Mouse (Mus musculus) midbrain, embryonic 16.5 days (tissue): ENCODE data around the gene Cemip. TPM values are rescaled to one million over a fixed set of nuclear protein-coding genes. Genes with fewer than 3 reads are reported as not detected.

Source experiments
- ATAC-seq: fragments of 200-750 bp; cut with Nextera tagmentation; 2 replicates; pipeline ENCODE4 v1.8.0; 2017; ENCODE audit warnings: moderate TSS enrichment
- H3K27ac ChIP-seq: fragments of 300-500 bp; sonication (generic); 2 replicates; pipeline ENCODE4 v1.5.1; 2014; ENCODE audit warnings: mild to moderate bottlenecking, low read length, mixed read lengths
- H3K27me3 ChIP-seq: fragments of 300-500 bp; sonication (generic); 2 replicates; pipeline ENCODE4 v1.6.1; 2014; ENCODE audit warnings: low read depth, low read length, mixed read lengths; ENCODE audit not compliant: control insufficient read depth, insufficient read depth
- H3K36me3 ChIP-seq: fragments of 300-500 bp; sonication (generic); 2 replicates; pipeline ENCODE4 v1.6.1; 2014; ENCODE audit warnings: mild to moderate bottlenecking, low read length, moderate library complexity, mixed read lengths; ENCODE audit not compliant: control insufficient read depth, insufficient read depth
- H3K4me1 ChIP-seq: fragments of 300-500 bp; sonication (generic); 2 replicates; pipeline ENCODE4 v1.6.1; 2014; ENCODE audit warnings: mild to moderate bottlenecking, low read length, mixed read lengths; ENCODE audit not compliant: control insufficient read depth, insufficient read depth
- H3K4me2 ChIP-seq: fragments of 300-500 bp; sonication (generic); 2 replicates; pipeline ENCODE4 v1.6.1; 2014; ENCODE audit warnings: mild to moderate bottlenecking, low read length, mixed read lengths
- H3K4me3 ChIP-seq: fragments of 300-500 bp; sonication (generic); 2 replicates; pipeline ENCODE4 v1.5.1; 2014; ENCODE audit warnings: low read depth, mild to moderate bottlenecking, low read length, moderate library complexity, mixed read lengths
- H3K9ac ChIP-seq: fragments of 300-500 bp; sonication (generic); 2 replicates; pipeline ENCODE4 v1.6.1; 2014; ENCODE audit warnings: low read depth, low read length, mixed read lengths
- H3K9me3 ChIP-seq: fragments of 300-500 bp; sonication (generic); replicated peaks from 2 replicates; pipeline ENCODE4 v1.6.1; 2014; ENCODE audit warnings: mild to moderate bottlenecking, low read length, mixed read lengths; ENCODE audit not compliant: control insufficient read depth, poor library complexity, severe bottlenecking
- WGBS: fragments of 180-500 bp; shearing (Covaris S2); extraction: QIAGEN DNeasy Blood & Tissue Kit; methylation state at CpG from one replicate; pipeline ENCODE4 v1.1.7; 2014; 5-methylcytosine and 5-hydroxymethylcytosine counted together
- polyA plus RNA-seq: library from polyadenylated mRNA; unstranded; fragments of >200 nt; fragmentation: Nextera tagmentation; extraction: Ambion mirVana; gene quantifications from 2 replicates; pipeline ENCODE4 v1.2.1, GENCODE M21; 2015

Gene Cemip
- polyA plus RNA-seq, 1 experiment from 2014 or later: 0.75 TPM

DNA sequence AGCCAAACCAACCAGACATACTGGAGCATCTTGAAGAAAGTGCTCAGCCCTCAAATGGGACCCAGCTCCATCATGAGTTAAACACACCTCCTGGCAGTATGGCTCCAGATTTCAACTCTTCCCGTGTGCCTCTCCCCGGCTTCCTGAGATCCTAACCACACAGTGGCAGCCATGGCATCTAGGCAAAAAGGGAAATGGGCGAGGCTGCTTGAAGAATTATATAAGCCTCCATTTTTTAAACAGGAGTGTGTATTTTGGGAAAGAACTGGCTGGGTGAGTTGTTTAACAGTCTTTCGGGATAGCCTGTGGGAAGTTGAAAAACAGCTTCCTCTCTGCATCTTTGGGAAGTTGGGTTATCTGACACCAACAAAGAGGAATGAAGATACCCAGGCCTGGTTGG lies 34.9 kb downstream of the Cemip start:
- Histone ChIP-seq H3K4me3 (no peak overlapping the region), H3K4me1 (no peaks in the 10 kb centered on the region), H3K27me3 (no peaks in the 10 kb centered on the region), H3K9me3 (no peaks in the 10 kb centered on the region), H3K36me3 (no peaks in the 10 kb centered on the region), H3K9ac (no peak overlapping the region), H3K27ac (no peak overlapping the region), H3K4me2 (no peak overlapping the region)
- ATAC-seq: no peak
- 87% methylated on average over 4 of the region's 4 CpGs for WGBS

DNA sequence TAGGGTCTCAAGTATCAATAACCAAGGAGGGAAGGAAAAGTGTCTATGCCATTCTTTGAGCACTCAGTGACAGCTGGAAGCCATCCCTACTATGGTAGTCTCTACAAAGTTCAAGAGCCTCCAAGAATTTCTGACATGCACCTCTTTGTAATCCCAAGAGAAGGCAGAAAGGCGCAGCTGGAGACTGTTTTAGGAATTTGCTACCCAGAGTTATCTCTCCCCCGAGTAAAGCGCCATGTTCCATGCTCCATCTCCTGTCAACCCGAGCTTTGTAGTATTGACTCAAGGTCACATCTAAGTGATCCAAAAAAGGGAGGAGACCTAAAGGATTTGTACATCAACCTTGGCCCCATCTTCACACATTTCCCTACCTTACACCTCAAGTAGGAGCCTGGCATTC lies 40.8 kb downstream of the Cemip start:
- 89% methylated on average over 4 of the region's 4 CpGs for WGBS
- Histone ChIP-seq H3K4me3 (no peak overlapping the region), H3K27me3 (no peaks in the 10 kb centered on the region), H3K9me3 (no peaks in the 10 kb centered on the region), H3K9ac (no peak overlapping the region), H3K4me1 (no peaks in the 10 kb centered on the region), H3K27ac (no peak overlapping the region), H3K36me3 (no peaks in the 10 kb centered on the region), H3K4me2 (no peak overlapping the region)
- no peak for ATAC-seq

DNA sequence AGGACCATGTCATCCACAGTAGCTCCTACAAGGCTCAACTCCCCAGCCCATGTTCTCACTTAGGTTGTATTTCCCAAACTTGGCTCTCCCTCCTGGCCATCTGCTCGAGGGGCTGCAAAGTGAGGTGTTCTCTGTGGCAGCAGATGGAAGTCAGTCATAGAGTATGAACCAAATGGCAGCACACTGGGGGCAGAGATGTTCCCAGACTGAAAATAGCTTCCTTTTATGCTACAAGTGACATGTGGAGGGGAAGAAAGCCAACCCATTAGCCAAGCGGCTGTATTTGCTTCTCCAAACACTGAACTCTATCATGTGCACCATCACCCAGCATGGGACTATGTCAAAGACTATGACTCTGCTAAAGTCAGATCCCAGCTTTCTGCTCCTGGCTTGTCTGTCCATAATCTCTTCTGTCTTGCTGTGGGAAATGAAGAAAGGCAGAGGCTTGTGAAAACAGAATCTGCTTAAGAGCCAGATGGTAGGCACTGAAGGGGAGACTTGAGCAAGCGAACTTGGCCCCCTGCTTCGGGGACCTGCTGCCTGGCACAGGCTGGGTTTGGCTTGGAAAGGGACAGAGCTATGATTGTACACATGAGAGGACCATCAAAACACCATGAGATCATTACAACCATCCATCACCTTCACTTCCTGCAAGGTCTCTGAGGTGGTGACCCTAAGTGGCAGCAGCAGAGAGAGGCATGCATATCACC lies 41.6 kb downstream of the Cemip start:
- Histone ChIP-seq H3K4me3 (no peak overlapping the region), H3K9me3 (no peaks in the 10 kb centered on the region), H3K27me3 (no peaks in the 10 kb centered on the region), H3K27ac (no peak overlapping the region), H3K9ac (no peak overlapping the region), H3K4me1 (no peaks in the 10 kb centered on the region), H3K36me3 (no peaks in the 10 kb centered on the region), H3K4me2 (no peak overlapping the region)
- 82% methylated on average over 4 of the region's 4 CpGs for WGBS
- ATAC-seq: no peak

DNA sequence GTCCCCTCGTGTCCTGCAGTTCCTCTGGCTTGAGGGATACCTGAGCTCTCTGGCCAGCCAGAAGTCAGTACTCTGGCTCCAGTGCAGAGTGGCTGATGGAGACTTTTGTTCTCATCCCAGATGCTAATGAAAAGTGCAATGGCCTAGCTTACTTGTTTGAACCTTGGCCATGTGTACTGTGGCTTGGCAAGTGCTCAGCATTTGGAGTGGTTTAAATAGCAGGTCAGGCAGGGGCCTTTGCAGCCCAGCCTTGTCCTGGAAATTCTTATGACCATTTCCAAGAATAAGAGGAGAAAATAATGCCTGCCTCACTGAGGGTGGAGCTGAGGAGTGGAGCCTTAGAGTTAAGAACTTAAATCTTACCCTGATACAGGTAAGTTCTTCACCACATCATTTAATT lies 43.6 kb downstream of the Cemip start:
- Histone ChIP-seq H3K36me3 (no peaks in the 10 kb centered on the region), H3K4me2 (no peak overlapping the region), H3K4me1 (no peaks in the 10 kb centered on the region), H3K27me3 (no peaks in the 10 kb centered on the region), H3K27ac (no peak overlapping the region), H3K9ac (no peak overlapping the region), H3K9me3 (no peaks in the 10 kb centered on the region), H3K4me3 (no peak overlapping the region)
- ATAC-seq: no peak
- 72% methylated on average over 1 of the region's 1 CpGs for WGBS

DNA sequence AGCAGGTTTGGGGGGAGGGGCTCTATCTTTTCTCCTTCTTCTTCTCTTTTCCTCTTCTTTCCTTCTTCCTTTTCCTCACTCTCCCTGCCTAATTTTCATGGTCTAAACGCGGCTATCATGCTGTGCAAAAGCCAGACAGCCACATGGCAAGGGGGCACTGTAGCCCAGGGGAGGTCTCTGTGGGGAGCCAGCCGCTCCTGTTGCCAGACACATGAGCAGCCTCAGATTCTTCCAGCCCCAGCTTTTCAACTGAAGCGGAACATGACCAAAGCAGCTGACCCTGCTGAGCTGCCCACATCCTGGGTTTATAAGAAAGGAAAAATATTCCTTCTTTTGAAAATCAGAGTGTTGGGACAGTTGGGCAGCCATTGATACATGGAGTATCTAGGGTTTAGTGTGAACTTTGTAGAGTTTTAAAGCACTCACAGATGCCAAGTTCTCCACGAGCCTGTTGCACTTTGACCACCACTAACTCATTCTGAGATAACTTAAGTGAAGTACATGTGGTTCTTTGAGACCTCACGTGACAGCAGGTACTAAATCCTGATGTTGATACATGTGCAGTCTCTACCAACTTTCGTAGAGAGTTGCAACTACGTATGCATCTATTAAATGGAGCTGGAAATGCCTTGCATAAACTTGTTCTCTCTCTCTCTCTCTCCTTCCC lies 46.3 kb downstream of the Cemip start:
- WGBS: 65% methylated on average over 8 of the region's 8 CpGs
- Histone ChIP-seq H3K9ac (no peak overlapping the region), H3K4me2 (no peak overlapping the region), H3K27me3 (no peaks in the 10 kb centered on the region), H3K4me3 (no peak overlapping the region), H3K36me3 (no peaks in the 10 kb centered on the region), H3K9me3 (no peaks in the 10 kb centered on the region), H3K27ac (no peak overlapping the region), H3K4me1 (no peaks in the 10 kb centered on the region)
- no peak for ATAC-seq

DNA sequence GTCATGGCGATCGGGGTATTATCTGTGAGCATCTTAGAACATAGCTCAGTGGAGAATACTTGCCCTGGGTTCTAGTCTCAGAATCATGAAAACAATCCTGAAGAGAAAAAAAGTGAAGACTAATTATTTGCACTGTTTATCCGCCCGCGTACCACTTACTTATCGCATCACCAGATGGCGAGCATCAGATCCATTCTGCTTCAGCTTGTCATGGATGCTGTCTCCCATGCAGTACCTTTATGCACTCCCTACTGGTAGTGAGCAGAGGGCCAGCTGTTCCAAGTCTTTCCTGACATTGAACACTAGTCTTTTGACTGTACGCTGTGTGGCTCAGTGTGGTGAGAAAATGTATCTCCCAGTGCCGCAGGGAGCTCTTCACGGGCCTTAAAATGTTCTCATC lies 47.7 kb downstream of the Cemip start:
- H3K27ac ChIP-seq: no peak overlapping the region
- WGBS: 97% methylated on average over 10 of the region's 10 CpGs
- no peak for ATAC-seq

DNA sequence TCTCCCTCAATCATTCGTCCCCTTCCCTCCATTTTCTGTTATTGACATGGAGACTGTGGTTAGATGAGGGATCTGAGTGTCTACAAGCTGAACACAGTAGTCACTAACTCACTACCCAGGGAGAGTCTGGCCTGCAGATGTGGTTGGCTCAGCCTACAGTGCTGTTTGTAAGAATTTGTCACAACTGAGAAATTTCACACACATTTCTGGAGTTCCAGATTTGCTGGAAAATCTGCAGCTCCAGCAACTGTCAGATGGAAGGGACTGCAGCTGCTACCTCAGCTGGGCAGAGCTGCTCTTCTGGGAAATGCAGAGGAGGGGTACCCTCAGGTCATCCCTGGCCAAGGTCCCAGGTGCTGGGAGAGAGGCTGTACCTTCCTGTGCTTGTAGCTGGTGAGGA lies 53.5 kb downstream of the Cemip start:
- 100% methylated on average over 1 of the region's 1 CpGs for WGBS

More for the DNA sequence above, 47.7 kb downstream of the Cemip start:
- H3K9me3 ChIP-seq: no peaks in the 10 kb centered on the region
- no peaks in the 10 kb centered on the region for H3K4me1 ChIP-seq
- H3K9ac ChIP-seq: no peak overlapping the region
- H3K4me3 ChIP-seq: no peak overlapping the region
- no peaks in the 10 kb centered on the region for H3K36me3 ChIP-seq
- H3K27me3 ChIP-seq: no peaks in the 10 kb centered on the region
- no peak overlapping the region for H3K4me2 ChIP-seq

DNA sequence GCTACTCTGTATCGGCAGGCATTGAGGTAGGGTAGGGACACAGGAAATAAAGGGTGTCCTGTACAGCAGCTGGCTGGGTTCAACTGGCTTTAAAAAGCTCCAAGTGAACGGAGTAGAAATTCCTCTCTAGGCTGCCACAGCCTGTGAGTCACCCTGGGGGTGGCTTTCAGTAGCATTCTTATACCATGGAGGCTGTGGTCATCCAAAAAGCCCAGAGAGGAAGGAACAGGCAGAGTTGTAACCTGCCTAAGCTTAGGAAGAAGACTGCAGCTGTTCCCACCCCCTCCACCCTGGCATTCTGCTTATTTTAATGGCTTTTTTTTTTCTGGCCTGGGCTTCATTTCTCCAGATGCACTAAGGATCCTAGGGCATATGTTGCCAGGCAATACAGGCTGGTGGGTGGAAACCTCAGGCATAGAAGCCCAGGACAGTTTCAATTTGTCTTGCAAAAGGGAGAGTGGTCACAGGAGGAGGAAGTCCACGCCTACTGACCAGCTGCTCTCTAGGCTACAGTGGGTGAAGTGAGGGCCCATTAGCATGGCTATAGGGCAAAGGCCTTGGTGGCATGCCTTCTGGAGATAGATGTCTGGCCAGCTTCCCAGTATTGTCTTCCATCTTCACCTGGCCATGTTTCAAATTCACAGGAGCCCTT lies 57.1 kb downstream of the Cemip start:
- no peak overlapping the region for H3K4me3 ChIP-seq
- no peak overlapping the region for H3K27ac ChIP-seq
- H3K36me3 ChIP-seq: no peaks in the 10 kb centered on the region
- no peaks in the 10 kb centered on the region for H3K27me3 ChIP-seq
- H3K4me1 ChIP-seq: no peaks in the 10 kb centered on the region
- H3K9me3 ChIP-seq: no peaks in the 10 kb centered on the region
- no peak overlapping the region for H3K4me2 ChIP-seq
- WGBS: 62% methylated on average over 3 of the region's 3 CpGs
- no peak overlapping the region for H3K9ac ChIP-seq
- ATAC-seq: no peak

More for the DNA sequence above, 53.5 kb downstream of the Cemip start:
- ATAC-seq: no peak
- Histone ChIP-seq H3K4me1 (no peaks in the 10 kb centered on the region), H3K36me3 (no peaks in the 10 kb centered on the region), H3K27ac (no peak overlapping the region), H3K4me2 (no peak overlapping the region), H3K27me3 (no peaks in the 10 kb centered on the region), H3K4me3 (no peak overlapping the region), H3K9me3 (no peaks in the 10 kb centered on the region), H3K9ac (no peak overlapping the region)

DNA sequence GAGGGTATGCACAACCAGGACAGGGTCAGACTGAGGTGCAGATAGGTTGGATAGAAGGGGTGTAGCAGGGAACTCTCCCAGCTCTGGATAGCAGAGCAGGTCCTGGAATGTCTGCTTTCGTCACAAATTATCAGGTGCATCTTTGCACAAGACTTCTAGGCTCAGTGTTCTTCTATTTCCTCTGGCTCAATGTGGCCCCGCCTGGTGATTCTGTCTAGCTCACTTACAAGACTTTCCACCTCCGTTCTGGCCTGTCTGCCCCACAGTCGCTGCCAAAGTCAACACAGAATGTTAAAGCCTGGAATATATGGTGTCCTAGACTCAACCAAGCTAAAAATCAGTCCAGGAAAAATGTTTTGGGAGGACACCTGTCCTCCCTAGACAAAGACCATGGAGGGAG lies 57.9 kb downstream of the Cemip start:
- H3K27me3 ChIP-seq: no peaks in the 10 kb centered on the region
- no peaks in the 10 kb centered on the region for H3K36me3 ChIP-seq
- no peaks in the 10 kb centered on the region for H3K4me1 ChIP-seq
- no peak overlapping the region for H3K4me2 ChIP-seq
- 82% methylated on average over 4 of the region's 4 CpGs for WGBS
- H3K9me3 ChIP-seq: no peaks in the 10 kb centered on the region
- no peak for ATAC-seq
- H3K9ac ChIP-seq: no peak overlapping the region
- H3K27ac ChIP-seq: no peak overlapping the region
- no peak overlapping the region for H3K4me3 ChIP-seq
